Mouse (Mus musculus): ENCODE data around the gene Nrde2.

GRCm38 (mm10) chr12:100090750-100091149 lies 68.7 kb downstream of the Nrde2 start:
- TF ChIP-seq EP300 (IDR thresholded peaks at IDR 0.05; ENCODE audit: low read depth) (no peak), CTCF (IDR thresholded peaks at IDR 0.05; ENCODE audit: low read depth) (no peak)
